Mouse (Mus musculus) adrenal gland, adult 8-10 months (tissue): ENCODE measurements around the gene Ctso. TPM values are rescaled to one million over a fixed set of nuclear protein-coding genes. Genes with fewer than 3 reads are reported as not detected.

ENCODE experiments used
- DNase-seq: peaks from one replicate; pipeline ENCODE4 v3.0.0; 2022
- total RNA-seq, 4 experiments: library from RNA; stranded (reverse); gene quantifications; 2 replicates each; pipeline ENCODE4 v1.2.4; 2022

Gene Ctso
- total RNA-seq, 4 experiments from 2014 or later: 45.7 to 73.5 (median 59.5) TPM

DNA sequence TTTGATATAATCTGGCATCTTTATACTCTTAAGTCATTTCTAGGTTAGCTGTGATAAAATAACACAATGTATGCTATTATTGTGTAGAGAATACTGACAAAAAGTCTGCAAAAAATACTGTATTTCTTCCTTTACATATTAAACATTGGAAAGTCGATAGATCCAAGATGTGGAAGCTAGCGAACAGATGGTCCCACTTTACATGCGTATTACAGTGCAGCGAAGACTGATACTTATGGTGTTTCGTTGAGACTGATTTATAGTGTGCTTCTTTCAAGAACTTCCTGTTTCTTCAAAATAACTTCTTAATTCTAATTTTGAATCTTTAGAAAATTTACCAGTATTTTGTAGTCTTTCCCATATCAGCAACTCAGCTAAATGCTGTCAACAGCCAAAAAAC, 25.1 kb downstream of the Ctso start:
- DNase-seq: no peak

- no peak for DNase-seq
Measured at GRCm38 (mm10) chr3:81961336-81961735, 28.9 kb downstream of the Ctso start.

GRCm38 (mm10) chr3:81963768-81964167, 31.4 kb downstream of the Ctso start:
- DNase-seq: no peak

GRCm38 (mm10) chr3:81964596-81964995, 32.2 kb downstream of the Ctso start:
- DNase-seq: no peak

- no peak for DNase-seq
Measured at GRCm38 (mm10) chr3:81975607-81976006, 43.2 kb downstream of the Ctso start.

DNA sequence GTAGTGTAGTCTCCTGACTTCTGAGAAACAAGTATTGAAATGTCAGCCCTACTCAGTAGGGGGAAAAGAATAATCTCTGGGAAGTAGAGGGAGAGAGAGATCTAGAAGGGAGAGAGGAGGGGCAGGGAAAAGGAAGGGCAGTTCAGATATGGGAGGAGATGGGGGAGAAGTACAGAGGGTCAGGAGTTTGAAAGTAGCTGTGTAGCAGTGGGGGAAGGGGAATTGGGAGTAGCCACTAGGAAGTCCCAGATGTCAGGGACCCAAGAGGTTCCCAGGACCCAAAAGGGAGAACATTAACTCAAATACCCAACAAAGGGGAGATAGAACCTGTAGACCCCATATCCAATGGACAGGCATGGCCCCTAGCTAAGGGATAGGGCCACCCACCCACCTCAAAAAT, 43.7 kb downstream of the Ctso start, which contains the start of gene Tdo2:
Gene Tdo2 (minus strand): TSS at position 101 of the 400 bp plus-strand sequence.
- DNase-seq: no peak

DNA sequence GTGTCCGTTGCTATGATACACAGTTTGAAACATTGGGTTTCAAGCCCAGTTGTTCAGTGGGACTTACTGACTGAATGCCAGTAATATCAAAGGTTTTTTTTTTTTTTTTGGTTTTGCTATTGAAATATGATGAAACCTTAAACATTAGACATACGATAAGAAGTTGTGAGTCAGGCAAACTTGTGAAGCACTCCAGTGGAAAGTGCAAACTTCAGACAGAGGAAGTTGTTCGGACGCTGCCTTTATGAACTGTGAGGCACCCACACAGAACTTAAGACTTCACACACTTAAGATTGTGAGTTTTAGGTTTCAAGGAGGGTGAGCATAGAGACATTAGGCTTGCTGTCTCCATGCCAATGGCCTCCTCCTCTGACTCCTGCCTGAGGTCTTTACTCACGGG, 49.2 kb downstream of the Ctso start:
- no peak for DNase-seq

GRCm38 (mm10) chr3:81981990-81982389, 49.6 kb downstream of the Ctso start, which contains the start of gene Asic5:
TSS of gene Asic5 (plus strand) at chr3:81982290.
- no peak for DNase-seq

- DNase-seq: peak; percentile 36
Measured at GRCm38 (mm10) chr3:81983120-81983895, 50.9 kb downstream of the Ctso start.

DNA sequence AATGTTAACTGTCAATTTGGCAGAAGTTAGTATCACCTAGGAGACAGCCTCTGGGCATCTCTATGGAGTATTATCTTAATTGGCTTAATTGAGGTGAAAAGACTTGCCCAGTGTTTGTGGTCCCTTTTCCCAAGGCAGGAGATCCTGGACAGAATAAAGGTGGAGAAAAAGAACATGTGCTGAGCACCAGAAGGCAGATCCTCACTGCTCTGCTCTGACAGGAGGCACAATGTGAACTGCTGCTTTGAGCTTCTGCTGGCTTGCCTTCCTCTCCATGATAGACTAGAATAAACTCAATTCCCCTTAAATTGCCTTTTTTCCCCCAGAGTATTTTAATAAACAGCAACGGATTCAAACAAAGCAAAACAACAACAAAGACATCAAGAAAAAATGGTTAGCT, 52.7 kb downstream of the Ctso start:
- no peak for DNase-seq

DNA sequence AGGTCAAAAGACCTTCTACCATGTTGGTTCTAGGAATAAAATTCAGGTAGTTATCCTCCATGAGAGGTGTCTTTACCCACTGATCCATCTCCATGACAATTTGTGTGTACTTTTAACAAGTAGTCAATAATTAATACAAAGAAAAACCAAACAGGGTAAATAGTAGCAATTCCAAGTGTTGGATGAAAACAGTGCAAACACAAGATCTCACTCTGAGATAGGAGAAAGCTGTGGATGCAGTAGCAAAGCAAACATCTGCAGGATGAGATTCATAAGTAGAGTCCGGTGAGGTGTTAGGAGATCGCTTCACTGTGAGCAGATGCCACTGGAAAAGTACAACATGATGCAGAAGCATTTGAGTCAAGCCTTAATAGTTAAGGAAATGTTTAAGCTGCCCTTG, 53.7 kb downstream of the Ctso start:
- no peak for DNase-seq

DNA sequence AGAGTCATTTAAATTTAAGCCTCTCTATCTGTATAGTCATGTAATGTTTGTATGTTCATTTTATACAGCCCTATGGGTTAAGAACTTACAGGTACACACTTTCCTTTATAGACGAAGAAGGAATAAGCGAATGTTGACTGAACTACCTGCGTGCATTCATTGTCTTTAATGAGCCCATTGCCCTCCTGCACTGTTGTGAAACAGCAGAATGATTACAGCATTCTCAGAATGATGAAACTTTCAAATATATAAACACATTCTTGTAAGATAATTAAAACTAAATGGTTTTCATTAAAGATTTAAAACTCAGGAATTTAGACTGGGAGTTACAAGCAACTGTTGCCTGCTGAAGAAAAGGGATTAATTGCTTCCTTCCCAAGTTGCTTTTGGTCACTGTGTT, 55.2 kb downstream of the Ctso start:
- DNase-seq: no peak

DNA sequence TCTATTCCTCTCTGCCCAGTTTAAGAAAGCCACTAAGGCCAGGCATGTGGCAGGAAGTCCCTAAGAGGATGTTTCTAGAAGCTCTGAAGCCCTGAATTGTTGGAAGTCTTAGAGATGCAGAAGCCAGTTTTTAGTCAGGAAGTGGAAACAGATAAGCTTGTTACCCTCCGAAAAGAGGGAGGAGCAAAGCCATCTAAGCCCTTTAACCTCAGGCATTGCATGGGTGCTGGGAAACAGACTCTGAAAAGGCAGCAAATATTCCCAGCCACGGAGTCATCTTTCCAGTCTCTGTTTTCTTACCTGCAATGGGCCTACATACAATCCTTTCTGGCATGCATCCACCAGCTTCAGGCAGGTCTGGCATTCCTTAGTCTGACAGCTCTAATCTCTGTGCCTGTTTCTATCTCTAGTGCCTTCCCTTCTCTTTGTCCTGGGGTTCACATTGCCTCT, 57.3 kb downstream of the Ctso start:
- DNase-seq: no peak

- peak; percentile 32 for DNase-seq
Measured at GRCm38 (mm10) chr3:81990531-81990930, 58.1 kb downstream of the Ctso start.

DNA sequence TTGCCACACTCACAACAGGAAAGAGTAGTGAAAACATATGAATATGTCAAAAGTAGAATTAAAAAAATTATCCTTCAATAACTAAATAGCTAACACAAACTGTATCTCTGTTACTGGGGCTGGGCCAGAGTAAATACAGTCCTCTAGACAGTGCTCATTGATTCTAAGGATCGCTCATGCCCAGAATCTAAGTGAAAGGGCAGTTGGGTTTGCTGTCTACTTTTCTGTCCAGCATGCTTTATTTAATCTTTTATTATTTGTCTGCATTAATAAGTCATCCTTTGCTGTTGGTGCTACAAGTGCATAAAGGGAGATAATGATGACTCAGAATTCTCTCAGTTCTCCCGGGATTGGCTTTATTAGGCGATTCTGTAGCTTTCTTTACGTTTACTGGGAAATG, 63.0 kb downstream of the Ctso start:
- no peak for DNase-seq

- DNase-seq: no peak
Measured at GRCm38 (mm10) chr3:81995988-81996387, 63.6 kb downstream of the Ctso start.

Other genes starting within 250 kb of the Ctso start
- 1 to 10 TPM in 2 of 4 experiments, under 1 TPM in 1, not detected in 1; 0.40 to 3.5 (median 1.7) TPM for gene Tdo2, start 43.6 kb downstream of the Ctso start, total RNA-seq
- gene Asic5, start 49.7 kb downstream of the Ctso start, total RNA-seq: not detected
- gene Gucy1b1, start 142.1 kb downstream of the Ctso start, total RNA-seq: 10 to 100 TPM in 3 of 4 experiments, 1 to 10 TPM in 1; 8.1 to 12.4 (median 10.6) TPM
- 10 to 100 TPM; 29.2 to 37.0 (median 30.8) TPM for gene Gucy1a1, start 213.2 kb downstream of the Ctso start, total RNA-seq